Mouse (Mus musculus): ENCODE measurements around the gene Evx2.

The Evx2 gene

DNA sequence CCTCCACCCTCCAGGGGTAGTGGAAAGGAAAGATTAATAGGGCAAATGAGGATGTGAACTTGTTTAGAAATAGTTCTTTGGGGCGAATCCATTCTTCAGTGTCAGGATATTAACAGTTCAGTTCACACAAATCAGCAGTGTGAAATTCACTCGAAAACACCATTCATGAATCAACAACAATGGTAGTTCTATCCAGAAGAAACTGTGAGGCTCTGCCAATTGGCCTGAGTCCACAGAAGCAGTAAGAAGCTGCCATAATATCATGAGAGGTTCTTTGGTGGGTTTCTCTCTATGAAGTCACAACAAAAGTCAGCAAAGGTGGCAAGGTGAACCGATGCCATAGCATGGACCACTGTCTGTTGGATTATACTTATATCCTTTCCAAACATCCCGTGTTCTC, 48.0 kb downstream of the Evx2 start:
- no peak for DNase-seq

DNA sequence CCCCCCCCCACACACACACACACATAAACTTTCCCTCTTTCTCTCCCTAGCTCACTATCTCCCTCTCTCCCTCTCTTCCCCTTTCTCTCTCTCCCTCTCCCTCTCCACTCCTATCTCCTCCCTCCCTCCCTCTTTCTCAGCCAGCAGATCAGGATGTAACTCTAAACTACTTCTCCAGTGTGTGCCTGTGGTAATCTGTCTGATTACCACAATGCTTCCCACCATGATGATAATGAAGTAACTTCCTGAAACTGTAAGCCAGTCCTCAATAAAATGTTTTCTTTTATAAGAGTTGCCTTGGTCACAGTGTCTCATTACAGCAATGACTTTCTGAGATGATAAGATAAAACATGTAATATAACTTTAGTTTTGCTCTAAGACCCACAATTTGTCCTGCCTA, 50.0 kb downstream of the Evx2 start:
- no peak for DNase-seq

DNA sequence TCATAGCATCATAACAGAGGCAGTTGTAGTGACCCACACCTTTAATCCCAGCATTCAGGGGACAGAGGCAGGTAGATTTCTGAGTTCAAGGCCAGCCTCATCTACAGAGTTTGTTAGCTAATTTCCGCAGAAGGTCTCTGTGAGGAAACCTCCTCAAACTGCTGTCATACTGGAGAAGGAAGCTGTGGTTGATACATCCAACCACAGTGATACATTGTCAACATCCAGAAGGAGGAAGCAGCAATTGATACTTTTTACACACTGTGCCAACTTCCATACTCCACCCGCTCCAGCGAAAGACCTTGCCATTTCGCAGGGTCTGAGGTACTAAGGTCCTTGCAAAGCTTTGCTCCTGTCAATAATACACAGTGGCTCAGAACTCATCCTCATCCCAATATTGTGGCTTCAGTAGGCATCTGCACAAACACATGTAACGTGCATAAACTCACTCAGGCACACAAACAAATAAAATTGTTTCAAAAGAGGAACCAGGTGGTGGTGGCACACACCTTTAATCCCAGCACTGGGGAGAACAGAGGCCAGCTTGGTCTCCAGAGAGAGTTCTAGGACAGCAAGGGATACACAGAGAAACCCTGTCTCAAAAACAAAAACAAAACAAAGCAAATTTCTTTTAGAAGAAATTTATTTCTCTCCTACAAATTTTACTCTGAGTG, 53.1 kb downstream of the Evx2 start:
- no peak for DNase-seq

DNA sequence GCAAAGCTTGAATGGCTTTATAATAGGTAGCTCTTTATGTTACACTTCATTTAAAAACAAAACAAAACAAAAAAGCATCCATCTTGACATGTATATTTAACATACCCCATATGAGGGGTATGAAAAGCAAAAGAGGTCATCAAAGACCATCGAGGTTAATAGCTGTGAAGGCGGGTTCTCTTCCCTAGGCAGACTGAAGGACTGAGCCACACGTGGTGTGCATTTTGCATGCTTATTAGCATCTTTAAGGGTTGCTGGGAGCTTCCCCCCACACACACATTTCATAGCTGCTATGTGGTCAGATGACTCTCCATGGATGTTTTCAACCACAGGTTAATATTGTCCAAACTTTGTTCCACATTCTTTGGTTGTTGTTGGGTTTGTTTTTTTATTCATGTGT, 55.3 kb downstream of the Evx2 start:
- DNase-seq: no peak

Measured in kidney, postnatal 14 days (tissue).